Mouse (Mus musculus): ENCODE measurements around the gene Khsrp.
A peak's percentile ranks its signal among the peaks of the same experiment; 100 is the strongest.
"Not testable (repeated sequence)": the region's sequence is repeated elsewhere in the genome, so short reads cannot be mapped to it uniquely, and the experiment has no call there.

Gene Khsrp

GRCm38 (mm10) chr17:57030931-57031660 is at the start of gene Khsrp:
Gene Khsrp, minus strand, starts transcription at chr17:57031522.
- peak; percentile 72 to 75 for DNase-seq

- no peak for DNase-seq
These were observed 48.6 kb upstream of the Khsrp start for GRCm38 (mm10) chr17:57079919-57080318.

GRCm38 (mm10) chr17:57078336-57078735 is 47.0 kb upstream of the Khsrp start, which contains the start of gene Dennd1c:
Gene Dennd1c, minus strand, starts transcription at chr17:57078514.
- DNase-seq: no peak

- no peak for DNase-seq
These were observed 45.6 kb upstream of the Khsrp start for GRCm38 (mm10) chr17:57076916-57077315.

GRCm38 (mm10) chr17:57070699-57071098 is 39.4 kb upstream of the Khsrp start:
- no peak for DNase-seq

DNA sequence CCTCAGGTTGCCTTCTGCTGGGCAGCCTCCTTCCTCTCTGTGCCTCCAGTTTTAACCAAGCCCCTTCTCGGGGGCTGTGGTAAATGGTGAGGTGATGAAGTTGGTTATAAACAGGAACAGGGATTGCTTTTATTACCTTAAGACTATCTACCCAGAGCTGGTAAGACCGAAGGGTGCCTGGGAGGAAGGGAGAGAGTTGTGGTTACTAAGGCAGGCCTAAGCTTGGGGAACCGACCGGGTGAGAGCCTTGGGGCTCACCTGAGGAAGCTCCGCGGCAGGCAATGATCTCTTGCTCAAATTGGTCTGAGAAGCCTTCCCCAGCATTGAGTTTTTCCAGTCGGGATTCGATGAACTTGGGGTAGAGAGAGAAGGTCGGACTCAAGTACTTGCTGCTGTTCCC is 39.0 kb upstream of the Khsrp start:
- no peak for DNase-seq

GRCm38 (mm10) chr17:57066908-57067307 is 35.6 kb upstream of the Khsrp start:
- DNase-seq: no peak

GRCm38 (mm10) chr17:57063031-57063430 is 31.7 kb upstream of the Khsrp start:
- DNase-seq: no peak

GRCm38 (mm10) chr17:57062548-57062947 is 31.2 kb upstream of the Khsrp start:
- DNase-seq: no peak

DNA sequence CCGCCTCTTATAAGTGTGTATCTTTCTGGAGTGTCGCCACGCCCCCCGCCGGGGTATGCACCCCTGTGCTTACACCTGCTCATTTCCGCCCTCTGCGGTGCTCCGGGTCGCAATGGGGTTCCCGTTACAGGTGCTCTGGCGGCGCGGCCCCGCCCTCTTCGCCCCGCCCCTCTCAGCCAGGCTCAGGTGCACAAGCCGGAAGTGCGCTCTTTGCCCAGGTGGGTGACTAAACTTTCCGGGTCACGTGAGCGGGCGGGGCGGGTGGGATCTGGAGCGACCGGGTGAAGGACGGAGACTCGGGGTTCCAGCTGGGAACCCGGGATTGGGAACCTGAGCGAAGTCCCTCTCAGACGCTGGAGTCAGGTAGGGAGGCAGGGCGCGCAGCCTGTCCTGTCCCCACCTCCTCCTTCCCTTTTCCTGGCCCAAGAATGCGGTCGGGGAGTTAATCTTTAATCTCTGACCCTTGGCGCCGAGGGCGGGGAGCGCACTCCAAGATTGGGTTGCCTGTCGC is 30.7 kb upstream of the Khsrp start:
- DNase-seq: peak; percentile 62 to 71

GRCm38 (mm10) chr17:57061069-57061468 is 29.7 kb upstream of the Khsrp start:
- DNase-seq: no peak

DNA sequence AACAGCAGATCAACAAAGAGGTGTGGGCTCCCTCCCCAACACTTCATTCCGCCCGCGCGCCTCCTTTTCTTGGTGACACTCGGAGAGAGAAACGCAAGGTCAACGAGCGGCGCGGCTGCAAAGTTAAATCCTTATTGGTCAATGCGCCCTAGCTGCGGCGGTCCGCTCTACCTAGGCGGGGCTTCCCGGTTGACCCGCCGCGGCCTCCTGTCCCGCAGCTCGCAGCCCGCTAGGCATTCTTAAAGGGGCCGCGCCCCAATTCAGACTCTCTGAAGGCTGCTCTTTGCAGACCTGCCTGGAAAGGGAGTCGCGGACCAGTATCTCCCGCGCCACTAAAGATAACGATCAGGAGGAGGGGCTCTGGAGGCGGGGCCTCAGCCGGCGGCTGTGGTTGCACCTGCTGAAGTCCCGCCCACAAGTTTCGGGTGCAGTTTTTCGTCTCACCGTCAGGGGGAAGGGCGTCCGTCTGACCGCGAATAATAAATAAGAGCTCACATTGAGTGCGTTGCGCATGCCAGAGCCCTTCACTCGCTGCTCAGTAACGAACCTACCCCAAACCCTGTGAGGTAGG is 29.0 kb upstream of the Khsrp start:
- peak; percentile 97 for DNase-seq

DNA sequence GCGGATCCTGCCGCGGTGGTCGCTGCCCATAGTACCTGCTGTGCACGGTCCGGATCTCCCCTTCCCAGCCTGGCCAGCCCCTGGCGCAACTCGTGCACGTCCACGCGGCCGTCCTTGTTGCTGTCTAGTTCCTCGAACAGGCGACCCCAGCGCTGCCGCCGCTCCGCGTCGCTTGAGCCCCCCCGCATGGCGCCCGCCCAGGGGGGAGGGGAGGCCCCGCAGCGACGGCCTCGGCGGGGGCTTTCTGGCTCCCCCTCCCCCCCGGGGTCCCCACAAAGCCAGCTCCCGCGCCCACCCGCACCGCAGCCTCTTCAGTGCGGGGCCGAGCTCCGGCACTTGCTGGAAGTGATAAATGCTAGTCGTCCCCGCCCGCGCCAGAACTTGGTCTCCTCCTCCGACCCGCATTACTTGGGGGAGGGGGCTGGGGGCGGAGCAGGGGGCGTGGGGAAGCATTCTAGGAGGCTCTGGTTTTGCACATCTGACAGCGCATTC is 28.2 kb upstream of the Khsrp start, which contains the start of gene Slc25a23:
Gene Slc25a23, minus strand, starts transcription at position 378 of the 492 bp plus-strand sequence.
- peak; percentile 86 to 89 for DNase-seq

DNA sequence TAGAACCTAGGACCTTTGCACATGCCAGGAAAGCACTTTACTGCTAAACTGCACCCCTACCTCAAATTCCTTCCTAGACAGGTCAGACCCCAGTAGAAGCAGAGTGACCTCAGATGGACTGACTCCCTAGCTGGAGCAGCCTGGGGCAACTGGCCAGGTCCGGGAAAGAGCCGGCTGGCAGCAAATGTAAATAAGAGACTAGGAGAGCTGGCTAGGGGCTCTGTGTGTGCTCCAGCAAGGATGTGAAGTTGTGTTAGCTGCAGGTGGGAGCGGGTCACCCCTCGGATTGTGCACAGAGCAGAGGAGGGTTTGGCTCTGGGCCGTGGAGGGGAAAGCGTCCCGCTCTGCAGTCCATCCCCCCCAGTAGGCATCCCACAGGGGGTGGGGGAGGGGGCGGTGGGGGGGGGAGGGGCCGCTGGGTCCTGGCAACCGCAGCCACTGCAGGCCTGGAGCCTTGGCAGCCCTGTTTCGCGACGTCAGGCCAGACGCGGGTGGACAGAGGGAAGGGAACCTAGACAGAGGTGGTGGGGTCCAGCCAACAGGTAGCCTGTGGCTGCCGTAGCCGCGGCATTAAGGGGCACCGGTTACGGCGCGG is 27.7 kb upstream of the Khsrp start, which contains the start of gene Crb3:
Gene Crb3, plus strand, starts transcription at position 215 of the 595 bp plus-strand sequence.
- DNase-seq: peak; percentile 63 to 73

DNA sequence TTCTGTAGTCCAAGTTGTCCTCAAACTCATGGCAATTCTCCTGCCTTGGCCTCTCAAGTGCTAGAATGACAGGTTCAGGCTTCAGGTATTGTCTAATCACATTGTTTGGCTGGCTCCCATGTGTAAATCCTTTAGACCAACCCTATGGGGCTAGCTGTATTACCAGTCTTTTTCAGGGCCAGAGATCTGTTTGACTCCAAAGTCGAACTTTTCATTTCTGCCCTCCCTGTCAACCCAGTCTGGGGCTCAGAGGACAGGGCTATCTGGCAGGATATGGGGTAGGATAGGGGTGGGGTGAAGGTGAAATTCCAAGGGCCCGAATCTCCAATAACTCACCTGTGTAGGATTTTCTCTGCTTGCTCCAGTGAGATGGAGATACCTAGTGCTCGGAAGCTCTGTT is 24.9 kb upstream of the Khsrp start:
- no peak for DNase-seq

GRCm38 (mm10) chr17:57051679-57052078 is 20.4 kb upstream of the Khsrp start:
- not testable (repeated sequence) for DNase-seq

- no peak for DNase-seq
These were observed 17.5 kb upstream of the Khsrp start for GRCm38 (mm10) chr17:57048816-57049215.

DNA sequence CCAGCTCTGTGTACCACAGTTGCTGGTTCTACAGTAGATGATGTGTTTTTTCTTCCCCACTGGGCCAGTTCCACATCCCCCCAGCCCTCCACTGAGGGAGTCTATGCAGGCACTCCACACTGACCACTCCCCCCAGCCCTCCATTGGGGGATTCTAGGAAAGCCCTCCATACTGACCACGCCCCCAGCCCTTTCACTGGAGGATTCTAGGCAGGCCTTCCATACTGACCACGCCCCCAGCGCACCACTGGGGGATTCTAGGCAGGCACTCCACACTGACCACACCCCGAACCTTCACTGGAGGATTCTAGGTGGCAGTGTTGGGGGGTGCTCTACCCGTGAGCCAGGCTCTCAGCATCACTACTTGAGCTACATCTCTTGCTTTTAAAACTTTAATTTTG is 16.1 kb upstream of the Khsrp start:
- DNase-seq: peak in 1 of 2 experiments; percentile 39

- no peak for DNase-seq
These were observed 10.2 kb upstream of the Khsrp start, which contains the start of gene Slc25a41 for GRCm38 (mm10) chr17:57041554-57041953. Gene Slc25a41, minus strand, starts transcription at chr17:57041654.

DNA sequence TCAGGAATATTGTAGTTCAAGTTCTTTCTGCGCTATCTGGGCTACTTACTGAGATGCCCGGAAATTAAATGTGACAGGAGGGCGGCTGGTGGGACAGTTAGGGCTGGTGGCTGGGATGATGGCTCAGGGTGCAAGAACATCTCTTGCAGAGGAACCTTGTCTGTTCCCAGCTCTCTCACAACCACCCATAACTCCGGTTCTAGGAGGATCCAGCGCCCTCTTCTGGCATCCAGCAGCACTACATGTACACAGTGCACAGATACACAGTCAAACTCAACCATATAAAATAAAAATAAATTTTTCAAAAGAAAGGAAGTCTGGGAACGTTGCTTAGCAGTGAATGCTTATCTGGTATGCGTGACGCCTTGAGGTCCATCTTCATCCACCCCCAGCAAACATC is 7.7 kb upstream of the Khsrp start:
- DNase-seq: no peak

DNA sequence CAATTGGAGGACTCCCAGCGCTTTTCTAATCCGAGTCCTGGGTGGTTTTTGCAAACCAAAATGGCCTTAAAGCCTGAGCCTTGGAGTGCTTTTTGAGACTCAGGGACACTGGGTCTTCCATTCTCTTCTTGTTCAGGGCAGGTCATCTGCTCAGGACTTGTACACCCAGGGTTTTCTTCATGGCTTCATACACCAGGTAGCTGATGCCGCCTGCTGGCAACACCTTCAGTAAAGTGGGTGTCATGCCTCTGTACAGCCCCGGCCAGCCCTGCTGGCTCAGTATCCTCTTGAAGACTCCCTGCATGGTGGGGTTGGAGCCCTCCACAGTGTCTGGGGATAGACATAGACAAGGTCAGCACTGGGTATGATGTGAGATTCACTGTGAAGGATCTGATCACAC is 1.5 kb upstream of the Khsrp start:
- no peak for DNase-seq

DNA sequence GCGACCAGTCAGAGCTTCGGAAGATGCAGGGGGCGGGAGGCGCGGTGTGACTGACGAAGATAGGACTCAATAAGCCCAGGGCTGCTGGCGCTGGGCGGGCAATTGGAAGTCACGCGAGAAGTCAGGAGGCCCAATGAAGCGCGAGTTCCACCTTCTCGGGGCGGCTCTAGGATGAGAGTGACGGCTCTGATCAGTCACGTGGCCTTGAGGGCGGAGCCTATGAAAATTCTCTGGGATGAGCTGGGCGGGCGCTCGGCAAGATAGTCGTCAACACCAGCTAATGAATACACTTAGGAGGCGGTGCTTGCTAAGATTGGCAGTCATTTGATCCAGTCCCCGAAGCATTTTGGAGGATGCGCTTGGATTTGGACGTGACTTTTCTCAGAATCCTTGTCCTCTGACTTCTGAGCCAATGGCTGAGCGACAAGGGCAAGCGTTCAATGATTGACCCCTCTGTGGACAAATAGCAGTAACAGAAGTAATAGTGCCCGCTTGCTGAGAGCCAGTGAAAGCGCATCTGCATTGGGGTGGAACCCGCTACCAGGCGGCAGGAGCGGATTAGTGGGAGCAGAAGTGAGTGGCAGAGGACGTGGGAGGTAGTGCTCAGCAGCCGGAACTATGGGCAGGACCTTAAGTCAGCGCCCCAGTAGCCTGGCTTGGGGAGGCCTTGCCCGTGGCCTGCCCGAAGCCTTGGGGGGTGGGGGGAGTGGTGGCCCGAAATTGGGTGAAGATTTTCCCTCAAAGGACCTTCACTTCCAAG is 519 bp upstream of the Khsrp start:
- peak; percentile 99 for DNase-seq

GRCm38 (mm10) chr17:57029691-57030090 is 1.6 kb downstream of the Khsrp start:
- DNase-seq: no peak

Measured in cerebellum, postnatal 14 days (tissue).